Mouse (Mus musculus) gastrocnemius, postnatal 14 days (tissue): ENCODE measurements at regions not wholly inside any gene's neighbourhood (a gene's known extent, or its start where the extent isn't known, plus 50 kb on each side); places are given as distances from the start of the nearest gene placed in this dataset.

ENCODE experiments used
- DNase-seq: peaks from one replicate; pipeline ENCODE4 v3.0.0; 2021; ENCODE audit warnings: mixed read lengths
- intact Hi-C: fragments of 180-260 bp; cut with DNase I; formaldehyde crosslinking; loops from one replicate; pipeline ENCODE4 v1.15.1; 2025; ENCODE audit warnings: low total_unique reads

GRCm38 (mm10) chr11:17324651-17325050 lies 67.3 kb downstream of the C1d start:
- DNase-seq = no peak
- intact Hi-C loops = no loop called here

GRCm38 (mm10) chr11:17325731-17326646 lies 68.6 kb downstream of the C1d start:
- intact Hi-C loops = no loop called here

GRCm38 (mm10) chr11:17326695-17327094 lies 69.3 kb downstream of the C1d start:
- no peak for DNase-seq
- intact Hi-C loops = no loop called here

More at GRCm38 (mm10) chr11:17325731-17326646, 68.6 kb downstream of the C1d start:
- no peak for DNase-seq

GRCm38 (mm10) chr11:17351476-17351875 lies 94.1 kb downstream of the C1d start:
- DNase-seq = no peak
- intact Hi-C loops = no loop called here

GRCm38 (mm10) chr11:17352148-17353130 lies 95.1 kb downstream of the C1d start:
- intact Hi-C loops = no loop called here
- DNase-seq = no peak

GRCm38 (mm10) chr11:17359698-17360254 lies 102.4 kb downstream of the C1d start:
- intact Hi-C loops = no loop called here
- no peak for DNase-seq

- intact Hi-C loops = no loop called here
- DNase-seq = no peak
These were observed 120.5 kb downstream of the C1d start for GRCm38 (mm10) chr11:17377859-17378258.

GRCm38 (mm10) chr11:17386756-17387155 lies 129.4 kb downstream of the C1d start:
- intact Hi-C loops = no loop called here
- no peak for DNase-seq

- no peak for DNase-seq
These were observed 136.5 kb downstream of the C1d start for GRCm38 (mm10) chr11:17393832-17394231.

GRCm38 (mm10) chr11:17414531-17414930 lies 157.2 kb downstream of the C1d start:
- DNase-seq = no peak
- intact Hi-C loops = no loop called here

More at GRCm38 (mm10) chr11:17393832-17394231, 136.5 kb downstream of the C1d start:
- intact Hi-C loops = no loop called here

- DNase-seq = no peak
- intact Hi-C loops = no loop called here
These were observed 157.8 kb downstream of the C1d start for GRCm38 (mm10) chr11:17415144-17415543.

- intact Hi-C loops = no loop called here
- no peak for DNase-seq
These were observed 160.4 kb downstream of the C1d start for GRCm38 (mm10) chr11:17417656-17418289.

- no peak for DNase-seq
- intact Hi-C loops = no loop called here
These were observed 184.8 kb downstream of the C1d start for GRCm38 (mm10) chr11:17442133-17442532.

GRCm38 (mm10) chr11:17449289-17449688 lies 191.9 kb downstream of the C1d start:
- intact Hi-C loops = no loop called here
- DNase-seq = no peak

- no peak for DNase-seq
- intact Hi-C loops = no loop called here
These were observed 193.1 kb downstream of the C1d start for GRCm38 (mm10) chr11:17450360-17451045.

GRCm38 (mm10) chr11:17451451-17451850 lies 194.1 kb downstream of the C1d start:
- DNase-seq = no peak
- intact Hi-C loops = no loop called here

GRCm38 (mm10) chr11:17453530-17453929 lies 196.2 kb downstream of the C1d start:
- no peak for DNase-seq
- intact Hi-C loops = no loop called here

GRCm38 (mm10) chr11:17458946-17459345 lies 201.6 kb downstream of the C1d start:
- intact Hi-C loops = no loop called here
- DNase-seq = no peak
